Mouse (Mus musculus) intestine, embryonic 15.5 days (tissue): ENCODE results near the gene Rnf41. TPM values are rescaled to one million over a fixed set of nuclear protein-coding genes. Genes with fewer than 3 reads are reported as not detected.

Experiments
- ATAC-seq: fragments of 200-750 bp; cut with Nextera tagmentation; 2 replicates; pipeline ENCODE4 v1.8.0; 2017; ENCODE audit warnings: moderate TSS enrichment, moderate library complexity
- H3K27ac ChIP-seq: fragments of 300-500 bp; sonication (generic); 2 replicates; pipeline ENCODE4 v1.5.1; 2015; ENCODE audit warnings: mild to moderate bottlenecking, inconsistent platforms
- H3K27me3 ChIP-seq: fragments of 300-500 bp; sonication (generic); replicated peaks from 2 replicates; pipeline ENCODE4 v1.6.1; 2015; ENCODE audit warnings: inconsistent platforms
- H3K36me3 ChIP-seq: fragments of 300-500 bp; sonication (generic); 2 replicates; pipeline ENCODE4 v1.6.1; 2015; ENCODE audit warnings: inconsistent platforms
- H3K4me1 ChIP-seq: fragments of 300-500 bp; sonication (generic); replicated peaks from 2 replicates; pipeline ENCODE4 v1.6.1; 2015; ENCODE audit warnings: inconsistent platforms
- H3K4me2 ChIP-seq: fragments of 300-500 bp; sonication (generic); replicated peaks from 2 replicates; pipeline ENCODE4 v1.6.1; 2015; ENCODE audit warnings: mild to moderate bottlenecking, inconsistent platforms
- H3K4me3 ChIP-seq: fragments of 300-500 bp; sonication (generic); replicated peaks from 2 replicates; pipeline ENCODE4 v1.5.1; 2015; ENCODE audit warnings: inconsistent platforms
- H3K9ac ChIP-seq: fragments of 300-500 bp; sonication (generic); 2 replicates; pipeline ENCODE4 v1.6.1; 2015; ENCODE audit warnings: inconsistent platforms
- H3K9me3 ChIP-seq: fragments of 300-500 bp; sonication (generic); 2 replicates; pipeline ENCODE4 v1.6.1; 2016; ENCODE audit warnings: inconsistent platforms
- WGBS: fragments of 180-500 bp; shearing (Covaris S2); methylation state at CpG from one replicate; pipeline ENCODE4 v1.1.7; 2015; 5-methylcytosine and 5-hydroxymethylcytosine counted together
- polyA plus RNA-seq: library from polyadenylated mRNA; unstranded; fragments of >200 nt; fragmentation: Nextera tagmentation; extraction: Ambion mirVana; gene quantifications from 2 replicates; pipeline ENCODE4 v1.2.1, GENCODE M21; 2015

Gene Rnf41
- polyA plus RNA-seq, 1 experiment from 2014 or later: 37.5 TPM

- Histone ChIP-seq H3K9me3 (no peaks in the 10 kb centered on the region), H3K9ac (no peak overlapping the region), H3K27me3 (no peaks in the 10 kb centered on the region), H3K4me3 (no peak overlapping the region), H3K4me1 (0 out of 2 replicates have a peak, but pooled peaks cover 9% of the 10 kb centered on the region), H3K36me3 (peaks cover 62% of the 10 kb centered on the region), H3K27ac (no peak overlapping the region), H3K4me2 (no peak overlapping the region)
- WGBS: 88% methylated on average over 12 of the region's 12 CpGs
- ATAC-seq: no peak
Measured at GRCm38 (mm10) chr10:128390366-128390765, 21.1 kb upstream of the Rnf41 start.

GRCm38 (mm10) chr10:128391850-128392249, 19.6 kb upstream of the Rnf41 start:
- Histone ChIP-seq H3K4me1 (peaks cover 20% of the 10 kb centered on the region), H3K9me3 (no peaks in the 10 kb centered on the region), H3K27me3 (no peaks in the 10 kb centered on the region), H3K4me2 (no peak overlapping the region), H3K36me3 (peaks cover 58% of the 10 kb centered on the region), H3K27ac (no peak overlapping the region), H3K4me3 (no peak overlapping the region), H3K9ac (no peak overlapping the region)
- no peak for ATAC-seq
- 79% methylated on average over 6 of the region's 6 CpGs for WGBS

- ATAC-seq: no peak
- Histone ChIP-seq H3K9ac (no peak overlapping the region), H3K4me2 (no peak overlapping the region), H3K36me3 (peaks cover 22% of the 10 kb centered on the region), H3K27me3 (no peaks in the 10 kb centered on the region), H3K4me3 (no peak overlapping the region), H3K4me1 (peaks cover 31% of the 10 kb centered on the region), H3K27ac (peak overlapping the region; percentile 13; the same call in 1 of the 2 replicates), H3K9me3 (no peaks in the 10 kb centered on the region)
- 50% methylated on average over 11 of the region's 11 CpGs for WGBS
Measured at GRCm38 (mm10) chr10:128396017-128396673, 15.3 kb upstream of the Rnf41 start.

GRCm38 (mm10) chr10:128396716-128397264, 14.7 kb upstream of the Rnf41 start:
- ATAC-seq: no peak
- H3K36me3 ChIP-seq: peaks cover 15% of the 10 kb centered on the region

GRCm38 (mm10) chr10:128397466-128397865, 14.0 kb upstream of the Rnf41 start:
- Histone ChIP-seq H3K36me3 (peaks cover 9% of the 10 kb centered on the region), H3K4me3 (no peak overlapping the region)

More at GRCm38 (mm10) chr10:128396716-128397264, 14.7 kb upstream of the Rnf41 start:
- peaks cover 31% of the 10 kb centered on the region for H3K4me1 ChIP-seq
- no peaks in the 10 kb centered on the region for H3K27me3 ChIP-seq
- WGBS: 57% methylated on average over 10 of the region's 10 CpGs
- no peak overlapping the region for H3K9ac ChIP-seq
- H3K27ac ChIP-seq: no peak overlapping the region
- H3K4me2 ChIP-seq: no peak overlapping the region
- H3K4me3 ChIP-seq: no peak overlapping the region
- H3K9me3 ChIP-seq: no peaks in the 10 kb centered on the region

GRCm38 (mm10) chr10:128400338-128400737, 11.1 kb upstream of the Rnf41 start:
- H3K36me3 ChIP-seq: peaks cover 8% of the 10 kb centered on the region; the same call in 1 of the 2 replicates
- peak overlapping the region; percentile 41; the same call in 1 of the 2 replicates for H3K9ac ChIP-seq
- peak overlapping the region; percentile 41 for H3K4me3 ChIP-seq
- no peaks in the 10 kb centered on the region for H3K9me3 ChIP-seq
- H3K27me3 ChIP-seq: no peaks in the 10 kb centered on the region
- peak overlapping the region; percentile 81 for H3K27ac ChIP-seq
- 24% methylated on average over 5 of the region's 5 CpGs for WGBS
- H3K4me2 ChIP-seq: peak overlapping the region; percentile 53
- H3K4me1 ChIP-seq: peaks cover 22% of the 10 kb centered on the region
- peak; percentile 91 for ATAC-seq

More at GRCm38 (mm10) chr10:128397466-128397865, 14.0 kb upstream of the Rnf41 start:
- Histone ChIP-seq H3K27me3 (no peaks in the 10 kb centered on the region), H3K9me3 (no peaks in the 10 kb centered on the region), H3K4me2 (no peak overlapping the region), H3K4me1 (peaks cover 31% of the 10 kb centered on the region), H3K27ac (no peak overlapping the region), H3K9ac (no peak overlapping the region)
- peak; percentile 8; the same call in 1 of the 2 replicates for ATAC-seq
- 61% methylated on average over 7 of the region's 7 CpGs for WGBS

GRCm38 (mm10) chr10:128401056-128401455, 10.4 kb upstream of the Rnf41 start, which contains the start of gene Slc39a5:
Gene Slc39a5, minus strand, starts transcription at chr10:128401229.
- H3K36me3 ChIP-seq: peaks cover 10% of the 10 kb centered on the region
- H3K27ac ChIP-seq: peak within 1 kb of the TSS; percentile 81
- peaks cover 18% of the 10 kb centered on the region for H3K4me1 ChIP-seq
- H3K4me2 ChIP-seq: peak within 1 kb of the TSS; percentile 53
- WGBS: 13% methylated on average over 2 of the region's 2 CpGs
- H3K9ac ChIP-seq: peak within 1 kb of the TSS; percentile 41
- H3K27me3 ChIP-seq: no peaks in the 10 kb centered on the region
- no peaks in the 10 kb centered on the region for H3K9me3 ChIP-seq
- H3K4me3 ChIP-seq: peak within 1 kb of the TSS; percentile 41
- peak; percentile 68 for ATAC-seq

GRCm38 (mm10) chr10:128401638-128402037, 9.8 kb upstream of the Rnf41 start:
- H3K27ac ChIP-seq: no peak overlapping the region
- H3K4me2 ChIP-seq: peak overlapping the region; percentile 53; the same call in 1 of the 2 replicates
- H3K36me3 ChIP-seq: peaks cover 13% of the 10 kb centered on the region
- H3K4me3 ChIP-seq: no peak overlapping the region
- WGBS: 76% methylated on average over 9 of the region's 9 CpGs
- ATAC-seq: no peak
- peaks cover 13% of the 10 kb centered on the region for H3K4me1 ChIP-seq
- no peaks in the 10 kb centered on the region for H3K27me3 ChIP-seq
- H3K9me3 ChIP-seq: no peaks in the 10 kb centered on the region
- no peak overlapping the region for H3K9ac ChIP-seq

- Histone ChIP-seq H3K9me3 (no peaks in the 10 kb centered on the region), H3K27me3 (no peaks in the 10 kb centered on the region), H3K4me3 (no peak overlapping the region), H3K4me1 (peaks cover 7% of the 10 kb centered on the region), H3K36me3 (peaks cover 9% of the 10 kb centered on the region), H3K9ac (no peak overlapping the region), H3K4me2 (no peak overlapping the region), H3K27ac (no peak overlapping the region)
- WGBS: 88% methylated on average over 7 of the region's 7 CpGs
- ATAC-seq: no peak
Measured at GRCm38 (mm10) chr10:128403931-128404330, 7.5 kb upstream of the Rnf41 start.

- Histone ChIP-seq H3K27me3 (no peaks in the 10 kb centered on the region), H3K4me2 (peak overlapping the region; percentile 93), H3K27ac (peak overlapping the region; percentile 76), H3K9ac (peak overlapping the region; percentile 64), H3K4me3 (peak overlapping the region; percentile 96), H3K9me3 (no peaks in the 10 kb centered on the region), H3K4me1 (peaks cover 28% of the 10 kb centered on the region), H3K36me3 (peaks cover 9% of the 10 kb centered on the region)
- WGBS: 19% methylated on average over 35 of the region's 35 CpGs
- peak; percentile 7; the same call in 1 of the 2 replicates for ATAC-seq
Measured at GRCm38 (mm10) chr10:128408591-128409535, 2.6 kb upstream of the Rnf41 start.

GRCm38 (mm10) chr10:128409692-128410559, 1.5 kb upstream of the Rnf41 start:
- peak overlapping the region; percentile 93 for H3K4me2 ChIP-seq
- H3K9ac ChIP-seq: peak overlapping the region; percentile 64
- H3K4me1 ChIP-seq: peaks cover 36% of the 10 kb centered on the region
- peak overlapping the region; percentile 96 for H3K4me3 ChIP-seq
- peak; percentile 87 for ATAC-seq
- H3K27me3 ChIP-seq: no peaks in the 10 kb centered on the region
- H3K9me3 ChIP-seq: no peaks in the 10 kb centered on the region
- H3K27ac ChIP-seq: peak overlapping the region; percentile 98
- peaks cover 9% of the 10 kb centered on the region for H3K36me3 ChIP-seq
- 5% methylated on average over 36 of the region's 36 CpGs for WGBS
